Mouse (Mus musculus) E14TG2a.4 (cell line): ENCODE measurements around the gene Utrn.

Experiments used
- CTCF ChIP-seq: conservative IDR thresholded peaks from 2 replicates; pipeline ENCODE4 v1.5.1; 2014; ENCODE audit warnings: low read length
- NANOG ChIP-seq: IDR thresholded peaks from 2 replicates; pipeline ENCODE4 v1.6.1; 2014; ENCODE audit warnings: borderline replicate concordance, low read length, mixed read lengths

DNA sequence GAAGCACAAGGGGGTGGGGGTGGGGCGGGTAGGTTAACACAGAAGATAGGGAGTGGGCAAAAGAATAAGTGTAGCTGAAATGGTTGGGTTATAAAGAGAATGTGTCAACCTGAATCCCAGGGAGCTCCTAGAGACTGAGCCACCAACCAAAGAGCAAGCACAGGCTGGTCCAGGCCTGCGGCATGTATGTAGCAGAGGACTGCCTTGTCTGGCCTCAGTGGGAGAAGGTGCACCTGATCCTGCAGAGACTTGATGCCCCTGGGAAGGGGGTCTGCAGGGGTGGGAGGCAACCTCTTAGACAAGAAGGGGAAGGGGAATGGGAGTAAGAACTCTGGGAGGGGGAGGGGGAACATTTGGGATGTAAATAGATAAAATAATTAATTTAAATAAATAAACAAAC is 162.6 kb downstream of the Utrn start:
- TF ChIP-seq CTCF (no peak), NANOG (no peak)
